Mouse (Mus musculus) neural tube, embryonic 13.5 days (tissue): Measurements from ENCODE around the gene Cd101. TPM values are rescaled to one million over a fixed set of nuclear protein-coding genes. Genes with fewer than 3 reads are reported as not detected.

Experiments
- ATAC-seq: fragments of 200-750 bp; cut with Nextera tagmentation; 2 replicates; pipeline ENCODE4 v1.8.0; 2017; ENCODE audit warnings: low read depth, mild to moderate bottlenecking, moderate TSS enrichment, moderate library complexity
- H3K27ac ChIP-seq: fragments of 300-500 bp; sonication (generic); replicated peaks from 2 replicates; pipeline ENCODE4 v1.5.1; 2015; ENCODE audit warnings: moderate library complexity, mild to moderate bottlenecking, inconsistent platforms
- H3K27me3 ChIP-seq: fragments of 300-500 bp; sonication (generic); 2 replicates; pipeline ENCODE4 v1.6.1; 2015; ENCODE audit warnings: mild to moderate bottlenecking, inconsistent platforms
- H3K36me3 ChIP-seq: fragments of 300-500 bp; sonication (generic); 2 replicates; pipeline ENCODE4 v1.6.1; 2015; ENCODE audit warnings: mild to moderate bottlenecking, inconsistent platforms
- H3K4me1 ChIP-seq: fragments of 300-500 bp; sonication (generic); replicated peaks from 2 replicates; pipeline ENCODE4 v1.6.1; 2015; ENCODE audit warnings: inconsistent platforms
- H3K4me2 ChIP-seq: fragments of 300-500 bp; sonication (generic); 2 replicates; pipeline ENCODE4 v1.6.1; 2015; ENCODE audit warnings: inconsistent platforms, mild to moderate bottlenecking, moderate library complexity
- H3K4me3 ChIP-seq: fragments of 300-500 bp; sonication (generic); 2 replicates; pipeline ENCODE4 v1.5.1; 2015; ENCODE audit warnings: mild to moderate bottlenecking, inconsistent platforms
- H3K9ac ChIP-seq: fragments of 300-500 bp; sonication (generic); 2 replicates; pipeline ENCODE4 v1.6.1; 2015; ENCODE audit warnings: moderate library complexity, mild to moderate bottlenecking, inconsistent platforms
- H3K9me3 ChIP-seq: fragments of 300-500 bp; sonication (generic); 2 replicates; pipeline ENCODE4 v1.6.1; 2016; ENCODE audit warnings: inconsistent platforms
- WGBS: fragments of 180-500 bp; shearing (Covaris S2); methylation state at CpG from one replicate; pipeline ENCODE4 v1.1.7; 2015; 5-methylcytosine and 5-hydroxymethylcytosine counted together
- polyA plus RNA-seq: library from polyadenylated mRNA; unstranded; fragments of >200 nt; fragmentation: Nextera tagmentation; extraction: Ambion mirVana; gene quantifications from 2 replicates; pipeline ENCODE4 v1.2.1, GENCODE M21; 2015

The Cd101 gene
- 0.11 TPM in 1 of 2 replicates, not detected in the other for polyA plus RNA-seq

DNA sequence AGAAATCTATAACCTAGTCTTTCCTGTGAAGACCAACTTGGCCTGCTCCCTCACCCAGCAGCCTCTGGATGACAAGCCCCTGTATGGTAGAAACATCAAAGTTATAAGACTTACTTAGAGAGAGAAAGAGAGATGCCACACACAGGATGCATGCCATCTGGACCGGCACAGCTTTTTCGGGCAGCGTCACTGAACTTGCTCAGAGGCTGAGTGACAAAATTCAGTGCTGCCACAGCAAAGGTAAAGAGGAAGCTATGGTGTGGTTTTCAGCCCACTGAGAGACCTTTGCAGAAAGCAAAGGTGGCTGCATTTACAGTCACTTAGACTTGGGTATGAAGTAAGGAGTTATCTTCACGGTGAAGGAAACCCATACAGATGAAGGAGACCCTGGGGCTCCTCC lies at the start of gene Cd101:
Gene Cd101, minus strand, starts transcription at position 218 of the 400 bp plus-strand sequence.
- H3K4me2 ChIP-seq = no peak within 1 kb of the TSS
- WGBS = 95% methylated on average over 4 of the region's 4 CpGs
- no peak within 1 kb of the TSS for H3K4me3 ChIP-seq
- ATAC-seq = no peak
- no peaks in the 10 kb centered on the region for H3K27me3 ChIP-seq
- no peaks in the 10 kb centered on the region for H3K36me3 ChIP-seq
- no peaks in the 10 kb centered on the region for H3K4me1 ChIP-seq
- H3K9me3 ChIP-seq = no peaks in the 10 kb centered on the region
- no peak within 1 kb of the TSS for H3K27ac ChIP-seq
- H3K9ac ChIP-seq = no peak within 1 kb of the TSS

DNA sequence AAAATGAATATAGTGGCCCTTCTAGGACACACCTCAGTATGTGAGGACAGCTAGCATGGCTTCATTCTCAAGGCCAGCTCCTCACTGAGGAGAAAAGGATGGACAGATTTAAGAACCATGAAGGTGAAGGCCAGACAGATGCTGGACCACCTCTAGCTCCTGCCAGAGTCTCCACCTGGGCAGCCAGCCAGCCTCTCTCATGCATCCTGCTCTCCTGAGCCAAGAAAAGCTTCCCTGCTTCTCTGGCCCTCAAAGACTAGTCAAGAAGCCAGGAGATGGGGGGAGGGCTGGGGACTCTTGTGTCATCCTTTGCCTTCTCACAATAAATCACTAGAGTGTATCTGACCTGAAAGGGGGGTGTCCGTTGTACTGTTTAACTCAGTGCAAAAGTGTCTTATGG lies 49.0 kb upstream of the Cd101 start:
- 78% methylated on average over 1 of the region's 1 CpGs for WGBS
- no peaks in the 10 kb centered on the region for H3K27me3 ChIP-seq
- H3K4me2 ChIP-seq = no peak overlapping the region
- no peak overlapping the region for H3K9ac ChIP-seq
- H3K4me1 ChIP-seq = peaks cover 10% of the 10 kb centered on the region; the same call in 1 of the 2 replicates
- H3K36me3 ChIP-seq = peaks cover 13% of the 10 kb centered on the region; the same call in 1 of the 2 replicates
- no peak overlapping the region for H3K27ac ChIP-seq
- no peak overlapping the region for H3K4me3 ChIP-seq
- ATAC-seq = 0 out of 2 replicates have a peak, but pooled peaks have one; percentile 33
- no peaks in the 10 kb centered on the region for H3K9me3 ChIP-seq

DNA sequence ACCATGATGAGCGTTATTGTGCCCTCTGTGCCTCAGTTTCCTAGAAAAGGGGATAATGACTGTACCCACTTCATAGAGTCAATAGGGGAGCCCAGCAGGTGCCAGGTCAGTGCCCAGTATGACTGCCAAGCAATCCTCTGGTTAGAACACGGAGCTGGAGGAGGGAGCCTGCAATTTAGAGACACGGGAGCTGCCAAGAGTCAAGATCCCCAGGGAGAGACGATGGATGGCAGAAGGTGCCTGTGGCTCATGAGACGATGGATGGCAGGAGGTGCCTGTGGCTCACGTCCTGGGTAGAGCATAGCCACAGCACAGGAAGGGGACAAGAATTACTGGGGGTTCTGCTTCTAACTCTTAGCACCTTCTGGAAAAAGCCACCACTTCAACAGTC lies 48.3 kb upstream of the Cd101 start:
- Histone ChIP-seq H3K4me3 (no peak overlapping the region), H3K9ac (no peak overlapping the region), H3K27me3 (no peaks in the 10 kb centered on the region), H3K36me3 (peaks cover 13% of the 10 kb centered on the region; the same call in 1 of the 2 replicates), H3K9me3 (no peaks in the 10 kb centered on the region), H3K27ac (no peak overlapping the region), H3K4me1 (peaks cover 13% of the 10 kb centered on the region; the same call in 1 of the 2 replicates), H3K4me2 (no peak overlapping the region)
- ATAC-seq = no peak
- 69% methylated on average over 6 of the region's 6 CpGs for WGBS

DNA sequence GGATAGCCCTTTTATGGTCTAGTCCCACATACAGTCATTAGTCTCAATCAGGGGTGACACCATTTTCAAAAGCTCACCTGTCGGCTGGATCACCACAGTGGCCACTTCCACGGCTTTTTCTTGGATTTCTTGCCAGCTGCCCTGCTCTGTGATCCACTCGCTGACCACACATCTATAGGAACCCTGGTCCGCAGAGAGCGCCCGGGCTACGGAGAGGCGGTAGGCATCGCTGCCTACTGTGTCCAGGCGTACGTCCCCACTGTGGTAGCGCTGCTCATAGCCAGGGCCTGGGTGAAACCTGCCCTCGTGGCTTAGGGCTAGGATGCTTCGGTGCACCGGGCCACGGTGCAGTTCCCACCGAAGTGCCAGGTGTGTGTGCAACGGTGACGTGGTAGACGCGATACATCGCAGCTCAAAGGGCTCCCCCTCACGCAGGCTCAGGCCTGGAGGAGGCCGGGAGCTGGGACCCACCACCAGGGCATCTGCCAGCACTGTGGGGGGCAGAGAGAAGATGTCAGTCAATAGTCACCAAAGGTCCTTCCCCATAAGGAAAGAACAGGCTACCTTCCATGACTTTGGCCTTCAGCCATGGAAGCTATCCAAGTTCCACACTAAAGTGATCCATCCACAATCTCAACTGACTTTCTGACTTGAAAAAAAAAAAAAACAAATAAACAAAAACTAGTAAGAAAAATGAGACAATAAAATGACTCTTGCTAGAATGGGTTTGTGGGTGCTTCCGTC lies 47.8 kb upstream of the Cd101 start:
- Histone ChIP-seq H3K27ac (no peak overlapping the region), H3K9ac (no peak overlapping the region), H3K36me3 (peaks cover 13% of the 10 kb centered on the region; the same call in 1 of the 2 replicates), H3K27me3 (no peaks in the 10 kb centered on the region), H3K4me1 (peaks cover 18% of the 10 kb centered on the region; the same call in 1 of the 2 replicates), H3K4me3 (no peak overlapping the region), H3K9me3 (no peaks in the 10 kb centered on the region), H3K4me2 (no peak overlapping the region)
- 95% methylated on average over 25 of the region's 25 CpGs for WGBS
- no peak for ATAC-seq

DNA sequence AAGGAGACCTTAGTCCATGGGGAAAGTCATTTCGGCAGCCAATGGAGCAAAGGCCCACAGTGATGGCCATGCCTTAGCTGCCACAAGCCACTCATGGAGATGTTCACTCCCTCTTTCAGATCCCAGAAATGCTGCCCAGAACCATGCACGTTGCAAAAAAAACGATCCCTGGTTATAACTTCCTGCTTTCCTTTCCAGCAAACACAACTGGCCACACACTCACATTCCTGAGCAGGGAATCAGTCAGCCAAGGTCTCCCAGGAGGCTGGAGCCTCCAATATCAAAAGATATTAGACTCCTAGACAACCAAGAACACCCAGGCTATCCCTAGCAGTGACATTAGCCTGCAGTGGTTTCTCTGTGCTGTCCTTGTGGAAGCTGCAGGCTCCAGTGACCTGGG lies 46.5 kb upstream of the Cd101 start:
- H3K27ac ChIP-seq = no peak overlapping the region
- H3K4me1 ChIP-seq = peaks cover 20% of the 10 kb centered on the region
- H3K9ac ChIP-seq = no peak overlapping the region
- peaks cover 13% of the 10 kb centered on the region; the same call in 1 of the 2 replicates for H3K36me3 ChIP-seq
- no peak overlapping the region for H3K4me2 ChIP-seq
- no peak overlapping the region for H3K4me3 ChIP-seq
- no peaks in the 10 kb centered on the region for H3K9me3 ChIP-seq
- WGBS = 86% methylated on average over 3 of the region's 3 CpGs
- H3K27me3 ChIP-seq = no peaks in the 10 kb centered on the region
- ATAC-seq = no peak

DNA sequence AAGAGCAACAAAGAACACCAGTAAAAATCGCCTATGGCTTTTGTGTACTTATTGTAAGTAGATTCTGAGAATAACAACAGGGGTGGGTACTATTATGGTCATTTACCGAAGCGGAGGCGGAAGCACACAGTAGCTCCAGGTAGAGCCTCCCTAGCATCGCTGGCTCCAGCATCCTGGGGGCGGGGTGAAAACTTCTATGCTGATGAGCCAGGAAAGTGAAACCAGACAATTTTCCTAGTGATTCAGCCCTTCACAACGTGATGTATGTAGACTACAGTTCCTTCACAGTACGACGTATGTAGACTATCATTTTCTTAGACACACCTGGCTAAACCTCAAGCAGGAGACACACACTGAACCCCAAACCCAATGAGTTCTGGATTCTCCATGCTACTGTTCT lies 44.0 kb upstream of the Cd101 start:
- H3K27ac ChIP-seq = no peak overlapping the region
- no peaks in the 10 kb centered on the region for H3K9me3 ChIP-seq
- H3K36me3 ChIP-seq = peaks cover 13% of the 10 kb centered on the region; the same call in 1 of the 2 replicates
- ATAC-seq = no peak
- no peak overlapping the region for H3K9ac ChIP-seq
- WGBS = 72% methylated on average over 9 of the region's 9 CpGs
- H3K4me3 ChIP-seq = no peak overlapping the region
- H3K4me2 ChIP-seq = no peak overlapping the region
- H3K27me3 ChIP-seq = no peaks in the 10 kb centered on the region
- H3K4me1 ChIP-seq = peaks cover 43% of the 10 kb centered on the region

DNA sequence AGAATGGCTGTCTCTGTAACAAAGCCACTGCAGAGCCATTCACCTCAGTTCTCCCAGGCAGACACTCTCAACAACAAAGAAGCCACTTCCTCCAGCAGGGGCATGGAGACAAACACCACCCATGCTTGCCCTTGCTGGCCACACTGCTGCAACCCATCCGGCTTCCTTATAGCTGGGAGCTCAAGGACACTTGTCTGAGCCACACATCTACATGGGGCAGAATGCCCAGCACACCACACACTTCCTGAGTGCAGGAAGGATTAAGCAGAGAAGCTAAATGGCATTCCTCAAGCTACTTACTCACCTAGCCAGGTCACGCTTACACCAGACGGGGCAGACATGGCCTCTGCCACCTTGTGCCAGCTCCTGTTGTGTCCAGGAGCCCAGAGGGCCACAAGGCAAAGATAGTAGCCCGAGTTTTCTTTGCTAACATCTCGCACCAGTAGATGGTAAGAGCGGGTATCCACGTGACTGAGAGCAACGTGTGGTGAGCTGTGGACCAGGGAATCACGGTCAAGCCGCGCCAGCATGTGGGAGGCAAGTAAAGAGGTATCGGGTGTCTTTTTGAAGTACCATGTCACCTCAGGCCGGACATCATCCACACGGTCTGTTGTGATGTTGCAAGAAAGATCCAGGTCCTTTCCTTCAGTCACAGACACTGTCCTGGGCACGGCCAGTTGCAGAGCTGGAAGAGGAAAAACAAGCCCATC lies 43.3 kb upstream of the Cd101 start:
- Histone ChIP-seq H3K27me3 (no peaks in the 10 kb centered on the region), H3K4me3 (no peak overlapping the region), H3K4me1 (peaks cover 49% of the 10 kb centered on the region), H3K27ac (no peak overlapping the region), H3K4me2 (no peak overlapping the region), H3K9ac (no peak overlapping the region), H3K36me3 (peaks cover 13% of the 10 kb centered on the region; the same call in 1 of the 2 replicates), H3K9me3 (no peaks in the 10 kb centered on the region)
- ATAC-seq = no peak
- 90% methylated on average over 15 of the region's 15 CpGs for WGBS

DNA sequence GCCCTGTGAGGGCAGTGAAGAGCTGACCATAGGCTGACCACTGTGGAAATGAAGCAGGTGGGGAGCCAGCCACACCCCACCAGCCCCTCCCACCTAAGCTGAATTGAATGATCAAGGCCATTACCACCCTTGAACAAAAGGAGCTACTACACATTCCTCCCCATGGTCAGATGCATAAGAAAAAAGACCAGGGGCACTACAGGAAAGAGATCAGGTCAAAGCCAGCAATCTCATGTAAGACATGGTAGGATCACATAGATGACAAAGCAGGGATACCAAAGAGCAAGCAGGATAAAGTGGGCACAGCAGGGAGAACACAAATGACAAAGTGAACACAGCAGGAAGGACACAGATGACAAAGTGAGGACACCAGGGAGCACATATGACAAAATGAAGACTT lies 42.2 kb upstream of the Cd101 start:
- Histone ChIP-seq H3K4me1 (peaks cover 50% of the 10 kb centered on the region), H3K27me3 (no peaks in the 10 kb centered on the region), H3K9ac (no peak overlapping the region), H3K9me3 (no peaks in the 10 kb centered on the region), H3K4me2 (no peak overlapping the region), H3K36me3 (0 out of 2 replicates have a peak, but pooled peaks cover 6% of the 10 kb centered on the region), H3K4me3 (no peak overlapping the region), H3K27ac (no peak overlapping the region)
- no peak for ATAC-seq

DNA sequence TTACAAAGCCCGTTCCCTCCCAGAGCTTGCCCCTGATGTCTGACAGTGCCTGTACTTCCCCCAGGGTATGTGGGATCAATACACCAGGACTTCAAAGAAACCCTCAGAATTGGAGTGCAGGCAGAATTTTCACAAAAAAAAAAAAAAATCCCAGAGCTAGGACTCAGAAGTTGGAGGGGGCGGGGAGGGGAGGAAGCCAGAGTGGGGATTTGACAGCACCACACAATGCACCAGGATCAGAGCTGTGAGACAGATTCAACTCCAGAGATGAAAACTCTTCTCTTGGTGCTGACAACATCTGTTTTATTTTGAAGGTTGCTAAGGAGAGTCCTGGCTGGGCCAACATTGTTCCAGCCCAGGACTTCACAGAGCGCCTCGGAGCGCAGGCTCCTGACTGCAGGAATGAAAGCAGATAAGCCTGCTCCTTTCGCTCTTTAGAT lies 41.5 kb upstream of the Cd101 start:
- no peak overlapping the region for H3K4me3 ChIP-seq
- H3K4me2 ChIP-seq = no peak overlapping the region
- H3K4me1 ChIP-seq = peaks cover 50% of the 10 kb centered on the region
- H3K9ac ChIP-seq = no peak overlapping the region
- 76% methylated on average over 6 of the region's 6 CpGs for WGBS
- ATAC-seq = no peak
- peak overlapping the region; percentile 18; the same call in 1 of the 2 replicates for H3K27ac ChIP-seq
- H3K27me3 ChIP-seq = no peaks in the 10 kb centered on the region
- 0 out of 2 replicates have a peak, but pooled peaks cover 6% of the 10 kb centered on the region for H3K36me3 ChIP-seq
- H3K9me3 ChIP-seq = no peaks in the 10 kb centered on the region

DNA sequence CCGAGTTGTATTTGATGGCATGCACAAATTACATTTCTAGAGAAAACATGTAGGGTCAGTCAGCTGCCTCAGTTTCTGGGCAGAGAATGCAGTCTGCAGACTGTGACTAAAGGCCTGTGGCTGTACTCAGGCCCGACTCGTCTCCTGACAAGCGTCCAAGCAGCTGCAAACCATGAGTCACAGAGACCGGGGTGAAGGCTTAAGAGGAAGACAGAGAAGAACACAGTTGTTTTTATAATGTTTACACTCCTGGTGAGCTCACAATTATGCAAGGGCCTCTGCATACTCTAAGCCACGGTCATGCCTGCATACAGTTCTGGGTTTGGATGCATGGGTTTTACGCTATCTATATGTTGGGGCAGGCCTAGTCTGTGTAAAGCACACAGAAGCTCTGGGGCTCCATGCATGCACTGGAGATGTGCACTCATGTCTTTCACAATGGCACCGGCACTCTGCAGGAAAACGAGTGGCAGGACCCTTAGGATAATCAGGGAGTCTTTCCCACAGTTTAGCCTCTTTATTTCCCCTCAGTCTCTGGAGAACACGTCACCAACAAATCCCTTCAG lies 41.0 kb upstream of the Cd101 start:
- Histone ChIP-seq H3K4me3 (no peak overlapping the region), H3K27me3 (no peaks in the 10 kb centered on the region), H3K27ac (peak overlapping the region; percentile 18; the same call in 1 of the 2 replicates), H3K9me3 (no peaks in the 10 kb centered on the region), H3K4me1 (peaks cover 50% of the 10 kb centered on the region), H3K36me3 (0 out of 2 replicates have a peak, but pooled peaks cover under 1% of the 10 kb centered on the region), H3K4me2 (no peak overlapping the region), H3K9ac (no peak overlapping the region)
- ATAC-seq = peak; percentile 16; the same call in 1 of the 2 replicates
- WGBS = 60% methylated on average over 10 of the region's 10 CpGs

DNA sequence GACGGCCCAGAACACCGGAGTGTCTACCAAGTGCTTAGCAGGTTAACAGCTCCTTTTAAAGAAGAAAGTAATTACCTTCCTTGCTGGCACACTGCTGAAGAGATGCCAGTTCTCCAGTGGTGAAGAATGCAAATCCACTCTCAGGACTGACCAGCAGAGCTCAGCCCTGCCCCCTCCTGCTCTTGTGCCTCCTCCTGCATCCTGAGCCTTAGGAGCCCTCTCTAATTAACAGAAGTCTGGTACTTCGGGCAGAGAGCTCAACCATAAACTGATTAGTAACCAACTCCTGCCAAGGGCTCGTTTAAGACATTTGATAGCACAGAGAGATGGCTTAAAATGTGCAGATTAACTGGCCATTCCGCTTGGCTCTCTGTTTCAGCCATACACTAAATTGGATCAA lies 39.3 kb upstream of the Cd101 start:
- peaks cover 50% of the 10 kb centered on the region for H3K4me1 ChIP-seq

DNA sequence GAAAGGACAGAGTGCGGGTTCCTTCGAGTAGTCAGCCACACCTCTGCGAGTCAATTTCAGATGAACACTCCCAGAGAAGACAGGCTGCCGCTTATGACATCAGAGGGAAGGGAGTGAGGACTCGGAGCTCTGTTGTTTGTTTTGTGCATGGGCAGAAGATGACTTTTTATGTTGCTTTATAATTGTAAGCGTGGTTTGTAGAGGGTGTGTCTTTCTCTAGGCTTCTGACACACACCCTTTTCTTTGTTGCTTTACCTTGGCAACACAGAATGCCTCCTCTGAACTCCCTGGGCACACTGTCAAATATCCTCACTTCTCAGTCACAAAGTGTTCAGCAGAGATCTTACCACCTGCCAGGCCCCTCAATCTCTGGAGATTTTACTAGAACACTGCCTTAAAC lies 36.8 kb upstream of the Cd101 start:
- WGBS = 93% methylated on average over 6 of the region's 6 CpGs
- H3K4me2 ChIP-seq = no peak overlapping the region
- H3K9me3 ChIP-seq = no peaks in the 10 kb centered on the region
- no peaks in the 10 kb centered on the region for H3K36me3 ChIP-seq
- no peak overlapping the region for H3K27ac ChIP-seq
- H3K4me3 ChIP-seq = no peak overlapping the region
- peaks cover 33% of the 10 kb centered on the region for H3K4me1 ChIP-seq
- H3K9ac ChIP-seq = no peak overlapping the region
- no peaks in the 10 kb centered on the region for H3K27me3 ChIP-seq
- ATAC-seq = no peak

More for the DNA sequence above, 39.3 kb upstream of the Cd101 start:
- H3K4me2 ChIP-seq = no peak overlapping the region
- H3K9me3 ChIP-seq = no peaks in the 10 kb centered on the region
- WGBS = 36% methylated on average over 5 of the region's 5 CpGs
- no peak overlapping the region for H3K4me3 ChIP-seq
- no peaks in the 10 kb centered on the region for H3K36me3 ChIP-seq
- H3K9ac ChIP-seq = no peak overlapping the region
- no peaks in the 10 kb centered on the region for H3K27me3 ChIP-seq
- ATAC-seq = no peak
- no peak overlapping the region for H3K27ac ChIP-seq
